Mouse (Mus musculus): ENCODE measurements around the gene Ier2. TPM values are rescaled to one million over a fixed set of nuclear protein-coding genes. Genes with fewer than 3 reads are reported as not detected.
"Not testable (repeated sequence)": the region's sequence is repeated elsewhere in the genome, so short reads cannot be mapped to it uniquely, and the experiment has no call there.

Ier2 gene
- polyA plus RNA-seq, 1 experiment from 2014 or later, result 47.1 TPM

DNA sequence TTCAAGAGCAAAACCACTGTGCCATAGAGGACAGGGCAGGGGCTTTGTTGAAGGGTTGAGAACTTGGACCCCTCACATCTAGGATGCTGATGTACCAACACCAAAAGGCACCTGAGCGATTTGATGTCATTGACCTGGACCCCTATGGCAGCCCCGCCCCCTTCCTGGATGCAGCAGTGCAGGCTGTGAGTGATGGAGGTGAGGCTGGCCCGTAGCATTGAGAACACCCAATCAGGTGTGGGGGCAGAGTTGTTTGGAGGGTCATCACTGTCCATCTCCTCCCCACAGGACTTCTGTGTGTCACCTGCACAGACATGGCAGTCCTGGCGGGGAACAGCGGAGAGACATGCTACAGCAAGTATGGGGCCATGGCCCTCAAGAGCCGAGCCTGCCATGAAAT lies 32.5 kb upstream of the Ier2 start:
- Histone ChIP-seq H3K9me3 (no peaks in the 10 kb centered on the region), H3K4me1 (peaks cover 3% of the 10 kb centered on the region), H3K27ac (replicated peaks) (no peak overlapping the region), H3K4me3 (no peak overlapping the region), H3K4me2 (replicated peaks) (no peak overlapping the region), H3K9ac (replicated peaks) (no peak overlapping the region), H3K27me3 (peaks cover 4% of the 10 kb centered on the region), H3K36me3 (peaks cover 66% of the 10 kb centered on the region)
- WGBS, result 89% methylated on average over 6 of the region's 6 CpGs
- ATAC-seq (ENCODE audit: low FRiP score, low read depth), result no peak

DNA sequence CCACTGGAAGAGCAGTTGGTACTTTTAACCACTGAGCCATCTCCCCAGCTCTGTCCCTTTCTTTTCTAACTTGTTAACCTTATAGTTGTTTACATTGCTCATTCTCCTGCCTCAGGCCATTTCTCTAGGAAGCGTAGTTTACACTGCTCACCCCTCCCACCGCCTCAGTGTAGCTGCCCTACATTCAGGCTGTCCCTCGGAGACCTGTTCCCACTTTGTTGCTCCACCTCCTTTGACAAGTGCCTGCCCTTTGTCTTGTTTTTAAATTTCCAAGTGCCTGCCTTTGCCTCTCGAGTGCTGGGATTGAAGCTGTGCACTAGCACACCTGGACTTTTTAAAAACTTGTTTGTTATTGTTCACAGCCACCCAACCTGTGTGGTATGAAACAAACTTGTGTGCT lies 30.7 kb upstream of the Ier2 start:
- H3K27ac ChIP-seq (replicated peaks), result no peak overlapping the region
- ATAC-seq (ENCODE audit: low FRiP score, low read depth), result no peak
- H3K4me3 ChIP-seq, result no peak overlapping the region
- no peak overlapping the region for H3K9ac ChIP-seq (replicated peaks)
- no peaks in the 10 kb centered on the region for H3K9me3 ChIP-seq
- H3K36me3 ChIP-seq, result peaks cover 56% of the 10 kb centered on the region
- peaks cover 16% of the 10 kb centered on the region for H3K4me1 ChIP-seq
- 85% methylated on average over 4 of the region's 4 CpGs for WGBS
- no peaks in the 10 kb centered on the region for H3K27me3 ChIP-seq
- no peak overlapping the region for H3K4me2 ChIP-seq (replicated peaks)

DNA sequence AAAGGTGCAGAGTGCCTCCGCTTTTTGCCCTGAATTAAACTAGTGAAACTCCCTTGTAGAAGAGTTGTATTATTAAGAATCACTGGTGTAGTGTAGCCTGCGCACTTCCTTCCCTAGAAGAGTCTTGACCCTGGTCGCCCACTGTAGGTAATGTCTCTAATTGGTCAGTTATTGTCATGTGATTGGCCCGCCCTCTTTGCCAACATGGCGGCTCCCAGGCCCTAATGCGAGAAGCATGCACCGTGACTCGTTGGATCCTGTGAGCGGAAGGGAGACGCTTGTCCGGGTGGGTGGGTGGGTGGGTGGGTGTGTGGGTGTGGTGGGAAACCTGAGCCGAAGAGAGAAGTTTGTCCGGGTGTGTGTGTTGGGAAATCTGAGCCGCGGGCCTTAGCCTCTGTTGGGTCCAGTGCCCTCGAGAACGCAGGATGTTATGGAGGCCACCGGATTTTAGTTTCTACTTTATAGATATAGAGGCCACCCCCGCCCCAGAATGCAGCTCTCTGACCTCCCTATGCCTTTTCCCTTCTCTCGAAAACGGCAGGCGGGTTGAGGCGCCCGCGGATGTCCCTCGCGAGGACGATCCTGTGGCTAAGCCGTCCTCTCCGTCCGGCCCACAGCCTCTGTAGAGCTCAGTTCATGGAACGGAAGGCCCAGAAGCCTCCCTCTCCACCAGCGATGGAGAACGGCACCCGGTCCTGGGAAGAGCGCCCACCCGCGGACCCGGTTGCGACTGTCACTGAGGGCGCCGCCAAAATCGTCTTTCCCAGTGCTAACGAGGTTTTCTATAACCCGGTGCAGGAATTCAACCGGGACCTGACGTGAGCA lies 26.7 kb upstream of the Ier2 start:
- under 1% methylated on average over 47 of the region's 47 CpGs for WGBS
- Histone ChIP-seq H3K9ac (replicated peaks) (peak overlapping the region; percentile 63), H3K27me3 (no peaks in the 10 kb centered on the region), H3K4me2 (replicated peaks) (peak overlapping the region; percentile 74), H3K27ac (replicated peaks) (no peak overlapping the region), H3K36me3 (peaks cover 26% of the 10 kb centered on the region), H3K4me3 (peak overlapping the region; percentile 71), H3K4me1 (peaks cover 46% of the 10 kb centered on the region), H3K9me3 (no peaks in the 10 kb centered on the region)
- peak; percentile 87 for ATAC-seq (ENCODE audit: low FRiP score, low read depth)

DNA sequence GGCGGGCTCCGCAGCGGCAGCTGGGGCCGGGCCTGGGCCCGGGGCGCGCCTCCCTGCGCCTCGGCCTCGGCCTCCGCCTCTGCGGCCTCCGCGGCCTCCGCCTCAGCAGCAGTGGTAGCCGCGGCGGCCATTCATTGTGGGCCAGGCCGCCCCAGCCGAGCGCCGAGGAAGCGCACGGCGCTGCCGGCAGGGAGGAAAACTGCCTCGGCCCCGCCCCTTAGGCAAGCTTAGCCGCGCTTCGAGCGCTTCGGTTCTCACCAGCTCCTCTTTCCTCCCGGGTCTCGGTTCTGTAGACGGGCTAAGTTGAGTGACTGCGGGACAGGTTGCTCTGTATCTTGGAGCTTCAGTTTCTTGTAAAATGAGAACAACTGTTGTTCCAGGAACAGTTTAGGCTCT lies 25.1 kb upstream of the Ier2 start, which contains the start of gene Nacc1:
Nacc1 (minus strand) TSS at position 158 of the 396 bp plus-strand sequence.
- WGBS, result under 1% methylated on average over 27 of the region's 37 CpGs
- ATAC-seq (ENCODE audit: low FRiP score, low read depth), result peak; percentile 75
- Histone ChIP-seq H3K27me3 (no peaks in the 10 kb centered on the region), H3K27ac (replicated peaks) (peak within 1 kb of the TSS; percentile 93), H3K9ac (replicated peaks) (peak within 1 kb of the TSS; percentile 100), H3K9me3 (no peaks in the 10 kb centered on the region), H3K4me2 (replicated peaks) (peak within 1 kb of the TSS; percentile 88), H3K36me3 (peaks cover 18% of the 10 kb centered on the region), H3K4me1 (peaks cover 46% of the 10 kb centered on the region), H3K4me3 (peak within 1 kb of the TSS; percentile 94)

DNA sequence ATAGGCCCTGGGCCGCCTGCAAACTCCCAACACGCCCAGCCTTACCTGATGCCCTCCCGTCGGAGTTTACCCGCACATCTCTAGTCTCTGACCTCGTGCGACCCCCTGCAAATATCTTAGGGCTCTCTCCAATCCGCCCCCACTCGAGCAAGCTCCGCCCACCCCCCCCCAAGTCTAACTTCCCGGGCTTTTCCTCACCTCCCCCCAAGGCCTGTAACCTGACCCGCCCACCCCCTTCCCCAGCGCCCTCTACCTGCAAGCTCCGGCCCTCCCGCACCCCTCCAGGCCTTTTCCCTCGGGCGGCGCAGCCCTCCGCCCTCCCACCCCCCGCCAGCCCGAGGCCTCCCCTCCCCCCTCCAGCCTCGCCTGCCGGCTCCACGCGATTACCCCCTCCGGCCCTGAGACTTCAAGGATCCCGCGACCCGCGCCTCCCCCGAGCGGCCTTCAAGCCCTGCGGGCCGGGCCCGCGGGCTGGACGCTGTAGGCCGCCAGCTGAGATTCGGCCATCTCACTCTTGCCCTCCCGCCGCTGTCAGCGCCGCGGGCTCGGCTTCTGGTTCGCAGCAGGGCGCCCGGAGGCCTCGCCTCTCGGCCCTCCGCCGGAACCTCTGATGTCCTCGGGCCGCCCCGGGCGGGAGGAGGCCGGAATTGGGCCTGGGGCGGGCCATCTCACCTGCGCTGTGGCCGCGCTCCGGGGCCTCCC lies 24.5 kb upstream of the Ier2 start:
- H3K4me2 ChIP-seq (replicated peaks), result peak overlapping the region; percentile 88
- WGBS, result 1% methylated on average over 53 of the region's 62 CpGs
- peak overlapping the region; percentile 94 for H3K4me3 ChIP-seq
- peak overlapping the region; percentile 100 for H3K9ac ChIP-seq (replicated peaks)
- H3K27ac ChIP-seq (replicated peaks), result peak overlapping the region; percentile 93
- ATAC-seq (ENCODE audit: low FRiP score, low read depth), result peak; percentile 52
- H3K27me3 ChIP-seq, result no peaks in the 10 kb centered on the region
- H3K4me1 ChIP-seq, result peaks cover 46% of the 10 kb centered on the region
- no peaks in the 10 kb centered on the region for H3K9me3 ChIP-seq
- H3K36me3 ChIP-seq, result peaks cover 18% of the 10 kb centered on the region

DNA sequence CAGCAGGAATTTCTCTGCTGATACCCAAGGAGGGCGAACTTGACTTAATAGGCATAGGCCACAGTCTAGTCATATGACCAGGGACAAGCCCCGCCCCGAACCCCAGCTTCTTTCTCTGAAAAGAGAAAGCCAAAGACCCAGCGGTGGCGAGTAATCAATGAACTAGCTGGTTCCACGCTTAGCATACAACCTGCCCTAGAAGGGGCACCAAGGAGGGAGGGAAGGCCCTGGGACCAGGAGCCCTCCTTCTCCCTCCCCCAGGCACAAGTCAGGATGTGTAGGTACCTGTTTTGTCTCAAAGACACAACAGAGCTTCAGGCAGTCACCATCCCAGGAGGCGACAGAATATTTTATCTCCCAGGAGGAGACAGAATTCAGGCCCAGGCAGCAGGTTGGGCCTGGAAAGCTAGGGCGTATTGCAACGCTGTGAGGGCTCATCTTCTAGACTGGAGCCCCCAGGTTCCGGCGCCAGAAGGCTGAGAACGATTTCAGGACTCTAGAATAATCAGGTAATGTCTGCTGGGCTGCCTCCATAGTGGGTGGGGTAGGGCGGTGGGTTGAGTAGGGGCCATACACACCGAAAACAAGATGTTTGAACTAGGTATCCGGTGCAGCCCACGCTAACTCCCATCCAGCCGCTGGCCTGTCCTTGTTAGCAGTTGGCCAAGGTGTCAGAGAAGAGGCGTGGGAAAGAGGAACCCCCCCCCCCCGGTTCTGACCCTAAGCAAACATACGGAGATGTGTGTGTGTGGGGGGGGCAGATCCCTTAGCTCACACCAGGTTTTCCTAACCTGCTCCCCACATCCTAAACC lies 23.7 kb upstream of the Ier2 start, which contains the start of gene Trmt1:
Trmt1 (plus strand) TSS at position 117 of the 812 bp plus-strand sequence.
- H3K4me2 ChIP-seq (replicated peaks), result peak within 1 kb of the TSS; percentile 88
- no peaks in the 10 kb centered on the region for H3K27me3 ChIP-seq
- peaks cover 46% of the 10 kb centered on the region for H3K4me1 ChIP-seq
- WGBS, result 7% methylated on average over 20 of the region's 20 CpGs
- no peaks in the 10 kb centered on the region for H3K9me3 ChIP-seq
- peak within 1 kb of the TSS; percentile 93 for H3K27ac ChIP-seq (replicated peaks)
- peak within 1 kb of the TSS; percentile 94 for H3K4me3 ChIP-seq
- peak; percentile 16; the same call in 1 of the 2 replicates for ATAC-seq (ENCODE audit: low FRiP score, low read depth)
- H3K36me3 ChIP-seq, result peaks cover 15% of the 10 kb centered on the region; the same call in 1 of the 2 replicates
- H3K9ac ChIP-seq (replicated peaks), result peak within 1 kb of the TSS; percentile 100

DNA sequence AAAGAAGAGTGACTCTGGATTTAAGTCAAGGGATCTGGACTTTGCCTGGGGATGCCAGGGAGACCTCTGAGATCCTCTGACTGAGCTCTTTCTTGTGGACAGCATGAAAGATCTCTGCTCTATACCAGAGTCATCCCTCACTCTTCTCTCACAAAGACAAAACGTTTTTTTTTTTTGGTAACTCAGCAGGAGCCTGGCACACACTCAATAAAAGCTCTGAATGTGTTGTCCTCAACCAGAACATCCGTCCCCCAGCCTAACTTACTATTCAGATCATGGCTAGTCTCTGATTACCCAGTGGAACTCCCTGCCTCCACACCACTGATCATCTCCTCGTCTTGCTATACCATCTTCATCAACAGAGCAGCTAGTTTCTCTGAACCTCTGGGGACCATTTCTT lies 21.9 kb upstream of the Ier2 start:
- WGBS, result 47% methylated on average over 3 of the region's 3 CpGs
- Histone ChIP-seq H3K27me3 (no peaks in the 10 kb centered on the region), H3K4me3 (no peak overlapping the region), H3K9me3 (no peaks in the 10 kb centered on the region), H3K36me3 (peaks cover 10% of the 10 kb centered on the region; the same call in 1 of the 2 replicates), H3K4me2 (replicated peaks) (no peak overlapping the region), H3K4me1 (peaks cover 37% of the 10 kb centered on the region), H3K27ac (replicated peaks) (no peak overlapping the region), H3K9ac (replicated peaks) (no peak overlapping the region)
- no peak for ATAC-seq (ENCODE audit: low FRiP score, low read depth)

DNA sequence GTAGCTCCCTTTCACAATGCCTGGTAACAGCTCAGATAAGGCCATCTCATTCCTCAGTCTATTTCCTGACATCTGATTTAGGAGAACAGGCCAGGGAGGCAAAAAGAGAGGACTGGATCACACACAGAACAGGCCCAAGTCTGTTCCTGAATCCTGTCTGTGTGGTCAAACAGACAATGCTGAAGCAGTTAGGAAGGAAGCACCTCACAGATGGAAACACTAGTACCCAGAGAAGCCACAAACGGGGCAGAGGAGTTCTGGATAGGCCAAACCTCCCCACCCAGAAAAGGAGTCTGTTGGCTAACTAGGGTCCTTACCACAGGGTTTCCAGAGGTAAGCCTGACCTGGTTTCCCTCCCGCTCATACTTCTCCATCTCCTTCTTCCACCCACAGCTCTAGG lies 19.6 kb upstream of the Ier2 start:
- H3K27me3 ChIP-seq, result no peaks in the 10 kb centered on the region
- H3K9ac ChIP-seq (replicated peaks), result no peak overlapping the region
- H3K4me1 ChIP-seq, result peaks cover 23% of the 10 kb centered on the region
- ATAC-seq (ENCODE audit: low FRiP score, low read depth), result no peak
- H3K4me3 ChIP-seq, result no peak overlapping the region
- WGBS, result 91% methylated on average over 2 of the region's 2 CpGs
- no peaks in the 10 kb centered on the region for H3K9me3 ChIP-seq
- H3K36me3 ChIP-seq, result peaks cover 10% of the 10 kb centered on the region; the same call in 1 of the 2 replicates
- H3K27ac ChIP-seq (replicated peaks), result no peak overlapping the region
- no peak overlapping the region for H3K4me2 ChIP-seq (replicated peaks)

DNA sequence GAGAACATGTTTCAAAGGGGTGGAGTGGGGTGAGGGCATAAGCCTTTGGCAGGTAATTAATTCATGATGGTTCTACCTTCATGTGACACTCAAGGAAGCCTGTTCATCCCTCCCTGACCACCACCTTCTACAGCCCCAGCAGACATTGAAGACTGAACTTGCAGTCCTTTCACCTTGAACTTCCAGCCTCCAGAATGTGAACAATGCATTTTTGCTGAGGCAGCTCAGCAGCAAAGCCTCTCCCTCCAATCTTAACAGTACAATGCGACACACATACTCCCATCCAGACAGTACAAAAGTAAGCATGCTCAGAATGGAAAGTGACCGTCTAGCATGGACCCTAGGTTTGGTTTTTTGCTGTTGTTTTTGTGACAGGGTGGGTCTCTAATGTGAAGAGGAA lies 18.8 kb upstream of the Ier2 start:
- WGBS, result 86% methylated on average over 2 of the region's 2 CpGs

DNA sequence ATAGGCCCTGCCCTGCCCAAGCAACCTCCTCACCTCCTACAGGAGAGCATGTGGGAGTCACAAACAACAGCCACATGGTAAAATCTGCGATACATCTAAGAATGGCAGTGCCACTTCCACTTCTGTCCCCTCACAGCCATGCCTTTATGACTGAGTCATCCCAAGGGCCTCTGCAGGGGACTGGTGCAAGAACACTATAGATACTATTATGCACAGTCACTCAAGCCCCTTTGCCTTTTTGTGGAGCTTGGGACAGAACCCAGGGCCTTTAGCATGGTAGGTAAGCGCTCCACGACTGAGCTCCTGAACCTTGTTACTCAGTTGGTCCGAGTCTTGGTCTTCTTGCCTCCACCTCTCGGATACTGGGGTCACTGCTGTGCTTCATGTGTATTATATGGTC lies 14.7 kb upstream of the Ier2 start:
- no peak overlapping the region for H3K4me2 ChIP-seq (replicated peaks)
- no peak overlapping the region for H3K27ac ChIP-seq (replicated peaks)
- no peaks in the 10 kb centered on the region for H3K27me3 ChIP-seq
- no peak for ATAC-seq (ENCODE audit: low FRiP score, low read depth)
- H3K4me1 ChIP-seq, result no peaks in the 10 kb centered on the region
- peaks cover 48% of the 10 kb centered on the region for H3K36me3 ChIP-seq
- H3K4me3 ChIP-seq, result no peak overlapping the region
- 94% methylated on average over 5 of the region's 5 CpGs for WGBS
- H3K9me3 ChIP-seq, result no peaks in the 10 kb centered on the region
- H3K9ac ChIP-seq (replicated peaks), result no peak overlapping the region

More for the DNA sequence above, 18.8 kb upstream of the Ier2 start:
- Histone ChIP-seq H3K9ac (replicated peaks) (no peak overlapping the region), H3K4me3 (no peak overlapping the region), H3K4me1 (peaks cover 19% of the 10 kb centered on the region), H3K27me3 (no peaks in the 10 kb centered on the region), H3K27ac (replicated peaks) (no peak overlapping the region), H3K4me2 (replicated peaks) (no peak overlapping the region), H3K36me3 (peaks cover 15% of the 10 kb centered on the region), H3K9me3 (no peaks in the 10 kb centered on the region)
- no peak for ATAC-seq (ENCODE audit: low FRiP score, low read depth)

DNA sequence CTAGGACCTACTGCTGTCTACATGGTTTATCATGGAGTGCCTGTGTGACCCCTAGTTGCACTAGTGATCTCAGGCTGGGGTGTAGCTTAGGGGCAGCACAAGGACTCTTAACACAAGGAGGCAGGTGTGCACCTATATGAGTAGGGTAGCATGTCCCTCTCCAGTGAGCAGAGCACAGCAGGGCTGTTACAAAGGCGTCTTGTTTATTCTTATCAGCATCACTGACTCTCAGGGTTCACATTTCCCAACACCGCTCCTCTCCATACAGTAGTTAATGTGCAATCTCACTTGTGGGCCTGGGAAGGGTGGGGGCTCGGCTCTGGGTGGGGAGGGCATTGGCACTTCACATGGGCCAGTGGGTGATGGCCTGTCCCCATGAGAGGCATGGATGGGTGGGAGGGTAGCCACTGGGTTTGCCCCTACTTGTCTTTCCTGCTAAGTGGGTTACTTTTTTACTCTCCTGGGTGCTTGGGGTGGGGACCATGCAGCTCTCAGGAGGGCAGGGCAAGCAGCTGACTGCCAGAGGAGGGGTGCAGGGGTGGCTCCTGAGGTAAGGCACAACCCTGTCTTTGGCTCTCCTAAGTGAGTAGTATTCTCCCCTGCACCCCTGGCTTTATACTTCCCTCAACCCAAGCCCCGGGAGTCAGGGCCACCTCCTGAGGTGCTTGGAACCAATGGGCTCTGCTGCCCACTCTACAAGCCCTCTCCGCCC lies 7.8 kb upstream of the Ier2 start:
- not testable (repeated sequence) for H3K9ac ChIP-seq (replicated peaks); H3K4me2 ChIP-seq (replicated peaks); H3K9me3 ChIP-seq; H3K27ac ChIP-seq (replicated peaks); H3K27me3 ChIP-seq; ATAC-seq (ENCODE audit: low FRiP score, low read depth); H3K4me3 ChIP-seq; H3K4me1 ChIP-seq
- WGBS, result 92% methylated on average over 5 of the region's 5 CpGs
- peaks cover 62% of the 10 kb centered on the region for H3K36me3 ChIP-seq
